Mouse (Mus musculus) thymus, adult 18-20 months (tissue): ENCODE measurements around the gene Olig1.
A peak's percentile ranks its signal among the peaks of the same experiment; 100 is the strongest.

Experiments used
- DNase-seq, 2 experiments: peaks; one replicate each; pipeline ENCODE4 v3.0.0; 2022; ENCODE audit warnings: mixed read lengths in 2 of 2

Olig1 gene

DNA sequence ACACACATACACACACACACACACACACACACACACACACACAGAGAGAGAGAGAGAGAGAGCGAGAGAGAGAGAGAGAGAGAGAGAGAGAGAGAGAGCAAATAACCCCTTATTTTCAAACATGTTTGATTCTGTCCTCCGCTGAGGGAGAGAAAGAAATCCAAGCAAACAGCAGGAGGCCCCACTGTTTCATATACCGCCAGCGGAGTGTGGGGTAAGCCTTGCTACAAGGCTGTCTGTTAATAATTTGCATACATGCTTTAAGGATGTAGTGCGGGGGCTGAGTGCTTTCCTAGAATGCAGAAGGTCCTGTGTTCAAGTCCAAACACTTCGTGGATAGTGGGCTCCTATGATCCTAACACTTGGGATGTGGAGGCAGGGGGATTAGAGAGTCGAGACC, 43.3 kb downstream of the Olig1 start:
- DNase-seq = no peak

DNA sequence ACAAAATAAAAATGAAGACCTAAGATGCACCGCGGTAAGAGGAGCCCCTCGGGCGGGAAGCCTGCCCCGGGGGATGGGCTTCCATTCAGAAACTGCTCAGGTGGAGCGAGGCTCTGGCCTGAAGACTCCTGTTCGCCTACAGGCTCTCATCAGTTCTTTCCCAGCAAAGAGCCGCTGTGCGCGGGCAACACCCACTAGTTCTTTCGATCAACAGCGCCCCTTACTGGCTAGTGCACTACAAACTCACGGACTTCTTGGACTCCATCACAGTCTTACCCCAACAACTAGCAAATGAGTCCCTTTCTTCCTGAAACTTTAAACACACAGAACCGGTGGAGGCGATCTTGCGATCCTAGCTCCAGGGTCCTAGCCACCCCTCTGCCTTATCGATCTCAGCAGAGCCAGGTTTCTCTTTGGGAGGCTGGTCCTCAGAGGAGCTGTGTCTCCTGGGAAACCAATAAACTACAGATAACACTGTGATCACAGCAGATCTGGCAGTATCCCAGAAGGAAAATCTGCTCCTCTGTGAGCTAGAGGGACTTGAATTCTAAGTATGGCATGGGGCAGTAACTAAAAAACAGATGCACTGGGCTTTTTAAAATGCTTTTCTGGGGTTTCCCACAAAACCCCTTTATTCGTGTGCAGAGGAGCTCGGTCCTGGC, 44.7 kb downstream of the Olig1 start:
- peak; percentile 12 to 18 for DNase-seq

DNA sequence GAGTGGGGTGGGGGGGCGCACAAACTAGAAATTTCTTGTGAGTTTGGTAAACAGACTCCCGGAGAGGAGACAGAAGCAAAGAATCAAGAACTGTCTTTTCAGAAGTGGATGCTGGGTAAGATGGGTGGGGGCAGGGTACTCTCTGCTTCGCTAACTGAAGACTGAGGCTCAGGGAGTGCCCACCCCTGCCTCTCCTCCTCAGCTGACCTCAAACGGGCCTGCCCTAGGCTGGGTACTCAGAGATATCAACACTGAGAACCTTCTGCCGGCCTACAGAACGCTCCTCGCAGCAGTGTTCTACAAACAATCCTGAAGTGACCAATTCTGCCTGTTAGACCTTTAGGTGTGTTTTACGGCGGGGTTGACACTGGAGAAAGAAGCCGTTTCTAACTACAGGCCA, 50.6 kb downstream of the Olig1 start:
- DNase-seq = no peak

DNA sequence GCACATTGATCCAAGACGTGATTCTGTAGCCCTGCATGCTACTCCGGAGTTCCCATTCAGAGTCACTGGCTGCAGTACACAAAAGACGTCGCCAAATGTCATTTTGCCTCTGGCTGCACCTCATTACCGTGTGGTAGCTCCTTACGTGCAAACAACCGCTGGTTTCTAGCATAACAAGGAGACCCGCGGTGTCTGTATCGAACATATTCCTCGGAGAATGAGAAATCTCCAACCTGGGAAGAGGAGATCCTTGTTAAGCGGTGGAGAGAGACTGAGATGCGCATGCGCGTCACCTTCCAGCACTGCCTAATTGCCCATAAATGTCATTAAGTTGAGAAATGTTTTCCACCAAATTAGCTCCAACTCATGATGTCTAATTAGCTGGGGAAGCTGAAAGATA, 51.0 kb downstream of the Olig1 start:
- DNase-seq = no peak
